Mouse (Mus musculus): ENCODE results near the gene Hivep3.

GRCm38 (mm10) chr4:119959293-119959692, 225.7 kb downstream of the Hivep3 start:
- TF ChIP-seq POLR2A (IDR thresholded peaks at IDR 0.05; ENCODE audit: borderline replicate concordance, extremely low read depth, insufficient read depth, insufficient read length, poor library complexity, severe bottlenecking) (no peak), CTCF (IDR thresholded peaks at IDR 0.05; ENCODE audit: borderline replicate concordance, extremely low read depth, insufficient read depth, insufficient read length) (no peak)
